Mouse (Mus musculus) layer of hippocampus, adult 9-10 months (tissue): ENCODE data around the gene Cd99l2.
A peak's percentile ranks its signal among the peaks of the same experiment; 100 is the strongest.
"Not testable (repeated sequence)": the region's sequence is repeated elsewhere in the genome, so short reads cannot be mapped to it uniquely, and the experiment has no call there.

Source experiments
- DNase-seq: peaks from one replicate; pipeline ENCODE4 v3.0.0; 2022; ENCODE audit warnings: low spot score

The Cd99l2 gene

GRCm38 (mm10) chrX:71492634-71493278 lies at the start of gene Cd99l2:
Gene Cd99l2, minus strand, starts transcription at chrX:71492849.
- DNase-seq: peak; percentile 27

GRCm38 (mm10) chrX:71540821-71541510 lies 48.3 kb upstream of the Cd99l2 start:
- no peak for DNase-seq

- DNase-seq: no peak
Measured at GRCm38 (mm10) chrX:71537791-71538190, 45.1 kb upstream of the Cd99l2 start.

GRCm38 (mm10) chrX:71534102-71534501 lies 41.5 kb upstream of the Cd99l2 start:
- DNase-seq: no peak

GRCm38 (mm10) chrX:71532635-71533034 lies 40.0 kb upstream of the Cd99l2 start:
- DNase-seq: no peak

- peak; percentile 8 for DNase-seq
Measured at GRCm38 (mm10) chrX:71528646-71529045, 36.0 kb upstream of the Cd99l2 start.

GRCm38 (mm10) chrX:71528150-71528549 lies 35.5 kb upstream of the Cd99l2 start:
- no peak for DNase-seq

- DNase-seq: no peak
Measured at GRCm38 (mm10) chrX:71527461-71527860, 34.8 kb upstream of the Cd99l2 start.

- no peak for DNase-seq
Measured at GRCm38 (mm10) chrX:71525593-71526299, 33.1 kb upstream of the Cd99l2 start.

- DNase-seq: no peak
Measured at GRCm38 (mm10) chrX:71524310-71524709, 31.7 kb upstream of the Cd99l2 start.

- no peak for DNase-seq
Measured at GRCm38 (mm10) chrX:71522889-71523288, 30.2 kb upstream of the Cd99l2 start.

- no peak for DNase-seq
Measured at GRCm38 (mm10) chrX:71519252-71519651, 26.6 kb upstream of the Cd99l2 start.

GRCm38 (mm10) chrX:71506591-71506990 lies 13.9 kb upstream of the Cd99l2 start:
- not testable (repeated sequence) for DNase-seq

- DNase-seq: no peak
Measured at GRCm38 (mm10) chrX:71493279-71493656, 619 bp upstream of the Cd99l2 start.

GRCm38 (mm10) chrX:71491931-71492633 lies 567 bp downstream of the Cd99l2 start:
- no peak for DNase-seq

- no peak for DNase-seq
Measured at GRCm38 (mm10) chrX:71489353-71489752, 3.3 kb downstream of the Cd99l2 start.

- DNase-seq: no peak
Measured at GRCm38 (mm10) chrX:71482244-71482643, 10.4 kb downstream of the Cd99l2 start.

- no peak for DNase-seq
Measured at GRCm38 (mm10) chrX:71475992-71476391, 16.7 kb downstream of the Cd99l2 start.

GRCm38 (mm10) chrX:71475497-71475896 lies 17.2 kb downstream of the Cd99l2 start:
- DNase-seq: no peak

GRCm38 (mm10) chrX:71475084-71475483 lies 17.6 kb downstream of the Cd99l2 start:
- no peak for DNase-seq

- no peak for DNase-seq
Measured at GRCm38 (mm10) chrX:71474296-71474956, 18.2 kb downstream of the Cd99l2 start.
